ENCODE assay signal across 16 mouse cellular contexts in genomic region chr13:59746711-59747110, GRCm38 (mm10). TPM values are rescaled to one million over a fixed set of nuclear protein-coding genes. Genes with fewer than 3 reads are reported as not detected.
DNase-seq lines count a peak whose midpoint lies in the region; ATAC-seq and TF ChIP-seq lines count a peak whose summit lies in the region.
"Had no signal": no experiment of that assay in that cellular context is flagged by ENCODE, and none has a peak within 500 bp of the region (broad histone marks: within the 10 kb centered on the region; RNA-seq: fewer than 3 reads in every experiment).

Gene 1700014D04Rik, minus strand, starts transcription at chr13:59746752.

- no peak for DNase-seq in forebrain, embryonic 10.5 days (ENCODE audit: extremely low spot score, low spot score)
- DNase-seq in left cerebral cortex, adult 2 months (ENCODE audit: extremely low spot score in 1 of 2, low spot score in 2 of 2): peak; percentile 65 to 66
- DNase-seq in left cerebral cortex, adult 11 months (ENCODE audit: low spot score): no peak
- peak; percentile 67 for DNase-seq in frontal cortex, postnatal 36 days (ENCODE audit: low spot score in 2 of 2)
- DNase-seq in heart, postnatal 10 days: no peak
- DNase-seq: cerebellum, adult 11 months; embryo, embryonic 11 days; gastrocnemius, postnatal 10 days; lung, adult 18-20 months had no signal

- TF ChIP-seq CTCF in left cerebral cortex, adult 2 months (IDR thresholded peaks at IDR 0.05): no peak
- TF ChIP-seq CTCF in olfactory bulb, adult 2 months (IDR thresholded peaks at IDR 0.05; ENCODE audit: insufficient read depth, low read depth, low read length): no peak

- no peak for ATAC-seq in forebrain, embryonic 13.5 days
- no peak for ATAC-seq in activated CD4-positive, CD25-positive, alpha-beta regulatory T cell, adult 4 months

- H3K9me3 ChIP-seq in forebrain, embryonic 13.5 days (replicated peaks): no peaks in the 10 kb centered on the region
- no peaks in the 10 kb centered on the region for H3K9me3 ChIP-seq in forebrain, embryonic 10.5 days
- H3K9me3 ChIP-seq: hindbrain, embryonic 12.5 days; limb, embryonic 12.5 days had no signal

- H3K27me3 ChIP-seq in forebrain, embryonic 13.5 days: no peaks in the 10 kb centered on the region
- H3K27me3 ChIP-seq in forebrain, embryonic 10.5 days (ENCODE audit: poor library complexity, severe bottlenecking): no peaks in the 10 kb centered on the region
- H3K27me3 ChIP-seq: hindbrain, embryonic 12.5 days; limb, embryonic 12.5 days had no signal

- intact Hi-C loops in left cerebral cortex, adult 2 months (cut with DNase I): no loop called here
- intact Hi-C loops in heart, postnatal 10 days (cut with DNase I): no loop called here

- no peaks in the 10 kb centered on the region for H3K4me1 ChIP-seq in forebrain, embryonic 13.5 days
- H3K4me1 ChIP-seq in forebrain, embryonic 10.5 days: 0 out of 2 replicates have a peak, but pooled peaks cover 4% of the 10 kb centered on the region
- H3K4me1 ChIP-seq in olfactory bulb, adult 2 months (ENCODE audit: control insufficient read depth, insufficient read depth, low read length): peaks cover 17% of the 10 kb centered on the region
- H3K4me1 ChIP-seq: hindbrain, embryonic 12.5 days had no signal

- no peak within 1 kb of the TSS for H3K4me2 ChIP-seq in forebrain, embryonic 13.5 days
- H3K4me2 ChIP-seq: heart, embryonic 11.5 days; hindbrain, embryonic 12.5 days; limb, embryonic 12.5 days had no signal

- TF ChIP-seq POLR2A in olfactory bulb, adult 2 months (IDR thresholded peaks at IDR 0.05; ENCODE audit: insufficient read depth, low read depth, low read length): no peak

- H3K9ac ChIP-seq in forebrain, embryonic 13.5 days: 0 out of 2 replicates have a peak within 1 kb of the TSS, but pooled peaks have one; percentile 12
- H3K9ac ChIP-seq: hindbrain, embryonic 12.5 days; limb, embryonic 12.5 days had no signal

- H3K27ac ChIP-seq in forebrain, embryonic 13.5 days: no peak within 1 kb of the TSS
- H3K27ac ChIP-seq in forebrain, embryonic 10.5 days: no peak within 1 kb of the TSS
- H3K27ac ChIP-seq in left cerebral cortex, adult 2 months: peak within 1 kb of the TSS; percentile 24; the same call in 1 of the 2 replicates
- peak within 1 kb of the TSS; percentile 60; the same call in 1 of the 2 replicates for H3K27ac ChIP-seq in olfactory bulb, adult 2 months (ENCODE audit: insufficient read depth, low read depth, low read length)
- H3K27ac ChIP-seq: hindbrain, embryonic 12.5 days; limb, embryonic 12.5 days had no signal

- H3K4me3 ChIP-seq in forebrain, embryonic 13.5 days: no peak within 1 kb of the TSS
- H3K4me3 ChIP-seq in forebrain, embryonic 10.5 days: no peak within 1 kb of the TSS
- no peak within 1 kb of the TSS for H3K4me3 ChIP-seq in left cerebral cortex, adult 2 months
- H3K4me3 ChIP-seq in olfactory bulb, adult 2 months (ENCODE audit: insufficient read depth, low read depth, low read length): no peak within 1 kb of the TSS
- H3K4me3 ChIP-seq: hindbrain, embryonic 12.5 days; limb, embryonic 12.5 days had no signal

- no peaks in the 10 kb centered on the region for H3K36me3 ChIP-seq in forebrain, embryonic 13.5 days (ENCODE audit: poor library complexity, severe bottlenecking)
- H3K36me3 ChIP-seq in forebrain, embryonic 10.5 days (replicated peaks): no peaks in the 10 kb centered on the region
- H3K36me3 ChIP-seq: hindbrain, embryonic 12.5 days; limb, embryonic 12.5 days had no signal

- 80% methylated on average over 9 of the region's 9 CpGs for WGBS in forebrain, embryonic 13.5 days
- 84% methylated on average over 9 of the region's 9 CpGs for WGBS in forebrain, embryonic 10.5 days
- WGBS in olfactory bulb, adult 2 months: 51% methylated on average over 9 of the region's 9 CpGs

RNA-seq across cellular contexts. Expression of gene 1700014D04Rik, which starts in this region (rescaled TPM):
- polyA plus RNA-seq in forebrain, embryonic 13.5 days (2015; fragmentation: Nextera tagmentation; extraction: Ambion mirVana): not detected in 2 replicates
- polyA plus RNA-seq in forebrain, embryonic 10.5 days (2016; fragmentation: Nextera tagmentation; extraction: Ambion mirVana): not detected in 2 replicates
- total RNA-seq in left cerebral cortex, adult 2 months (2021): 1 to 10 TPM; 1.8 to 2.5 TPM
- polyA plus RNA-seq in olfactory bulb, adult 2 months (2012; ENCODE audit: insufficient read depth, insufficient read length, low replicate concordance, missing spikeins): not detected in 2 replicates
- polyA plus RNA-seq in activated CD4-positive, CD25-positive, alpha-beta regulatory T cell, adult 4 months (2017; shearing (Covaris generic)): not detected
- total RNA-seq in heart, postnatal 10 days (2021): under 1 TPM in 1 of 2 experiments, not detected in 1; 0.07 TPM
- total RNA-seq: gastrocnemius, postnatal 10 days had no signal
- polyA plus RNA-seq: heart, embryonic 11.5 days; hindbrain, embryonic 12.5 days; large intestine, adult 2 months had no signal

Comparison
In these comparisons a context has a peak if more than half of its experiments do, and no peak if none do; other contexts are left out.
1. DNase-seq: peak in left cerebral cortex, adult 2 months (2 of 2) and frontal cortex, postnatal 36 days (2 of 2); none in forebrain, embryonic 10.5 days (single experiment), left cerebral cortex, adult 11 months (single experiment) and heart, postnatal 10 days (0 of 2).
2. H3K27ac ChIP-seq: peak in left cerebral cortex, adult 2 months (single experiment) and olfactory bulb, adult 2 months (single experiment); none in forebrain, embryonic 13.5 days (single experiment) and forebrain, embryonic 10.5 days (single experiment).